7 mouse cellular contexts compared by ENCODE assay signal in the genomic region with DNA sequence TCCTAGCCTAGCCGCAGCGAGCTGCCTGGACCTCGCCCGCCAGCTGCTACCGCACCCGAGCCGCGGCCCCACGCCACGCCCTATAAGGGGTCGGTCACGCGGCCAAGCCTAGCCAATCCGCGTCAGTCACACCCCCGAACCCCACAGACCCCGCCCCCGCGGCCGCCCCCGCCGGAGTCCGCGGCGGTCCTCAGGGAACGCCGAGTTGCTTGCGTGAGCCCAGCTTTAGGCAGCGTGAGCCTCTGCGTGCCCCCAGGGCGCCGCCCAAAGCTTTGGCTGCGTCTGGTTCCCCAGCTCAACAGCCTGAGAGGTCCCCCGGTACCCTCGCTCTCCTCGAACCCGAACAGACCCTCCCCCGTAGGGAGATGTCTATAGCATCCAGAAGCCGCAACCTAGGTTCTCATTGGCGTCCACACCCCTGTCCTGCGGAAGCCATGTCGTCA. TPM values are rescaled to one million over a fixed set of nuclear protein-coding genes. Genes with fewer than 3 reads are reported as not detected.
A peak's percentile ranks its signal among the peaks of the same experiment; 100 is the strongest.
DNase-seq lines count a peak whose midpoint lies in the region; ATAC-seq and TF ChIP-seq lines count a peak whose summit lies in the region.

A gene (minus strand): TSS at position 38 of the 443 bp plus-strand sequence.

- 1% methylated on average over 42 of the region's 42 CpGs for WGBS in forebrain, embryonic 13.5 days
- WGBS in spleen, adult 2 months, result 2% methylated on average over 42 of the region's 42 CpGs

- H3K27ac ChIP-seq in forebrain, embryonic 13.5 days, result peak within 1 kb of the TSS; percentile 68
- H3K27ac ChIP-seq in spleen, adult 2 months (ENCODE audit: insufficient read depth, low read length), result no peak within 1 kb of the TSS

- H3K9me3 ChIP-seq in forebrain, embryonic 13.5 days (replicated peaks), result no peaks in the 10 kb centered on the region

- no peak for TF ChIP-seq CTCF in spleen, adult 2 months (IDR thresholded peaks at IDR 0.05; ENCODE audit: extremely low read depth, insufficient read depth, insufficient read length, insufficient replicate concordance)

- peak; percentile 94 for ATAC-seq in forebrain, embryonic 13.5 days
- peak; percentile 66 for ATAC-seq in megakaryocyte-erythroid progenitor cell, adult 5-6 weeks (replicated peaks; ENCODE audit: low FRiP score, low TSS enrichment, poor library complexity, severe bottlenecking)

- H3K36me3 ChIP-seq in forebrain, embryonic 13.5 days (ENCODE audit: poor library complexity, severe bottlenecking), result no peaks in the 10 kb centered on the region
- H3K36me3 ChIP-seq in spleen, adult 2 months (ENCODE audit: control insufficient read depth, insufficient read depth, low read length), result no peaks in the 10 kb centered on the region

- H3K4me3 ChIP-seq in forebrain, embryonic 13.5 days, result peak within 1 kb of the TSS; percentile 70
- peak within 1 kb of the TSS; percentile 46 for H3K4me3 ChIP-seq in spleen, adult 2 months (ENCODE audit: extremely low read depth, insufficient read depth, insufficient read length)

- H3K4me2 ChIP-seq in forebrain, embryonic 13.5 days, result peak within 1 kb of the TSS; percentile 98

- no peak for TF ChIP-seq POLR2A in spleen, adult 2 months (IDR thresholded peaks at IDR 0.05; ENCODE audit: low read depth, low read length)

- H3K4me1 ChIP-seq in forebrain, embryonic 13.5 days, result peaks cover 19% of the 10 kb centered on the region
- peaks cover 14% of the 10 kb centered on the region for H3K4me1 ChIP-seq in spleen, adult 2 months (ENCODE audit: control insufficient read depth, insufficient read depth, insufficient read length)

- peaks cover 22% of the 10 kb centered on the region for H3K27me3 ChIP-seq in forebrain, embryonic 13.5 days
- peaks cover 20% of the 10 kb centered on the region for H3K27me3 ChIP-seq in spleen, adult 2 months (ENCODE audit: control insufficient read depth, insufficient read depth, low read length)

- H3K9ac ChIP-seq in forebrain, embryonic 13.5 days, result peak within 1 kb of the TSS; percentile 76

- DNase-seq in ZHBTc4 (ENCODE audit: low read depth, low spot score), result peak; percentile 83
- DNase-seq in c-Kit-positive CD71-positive TER-119-positive erythroid progenitor cells, embryonic 14.5 days (ENCODE audit: low spot score), result peak; percentile 32
- DNase-seq in heart, postnatal 4 days, result peak; percentile 59
- DNase-seq in left cerebral cortex, adult 8-10 months (ENCODE audit: low spot score in 2 of 2), result peak; percentile 88 to 92
- peak in 1 of 2 experiments; percentile 27 for DNase-seq in spleen, adult 2 months (ENCODE audit: low read depth in 1 of 2, low spot score in 2 of 2)

RNA-seq across cellular contexts. Expression of the gene that starts here (rescaled TPM):
- 4.5 and 5.6 TPM in 2 replicates for polyA plus RNA-seq in forebrain, embryonic 13.5 days (2015; fragmentation: Nextera tagmentation; extraction: Ambion mirVana)
- total RNA-seq in heart, postnatal 4 days (2021), result under 1 TPM; 0.21 to 0.27 TPM
- 10 to 100 TPM; 72.0 to 83.7 (median 80.1) TPM for total RNA-seq in left cerebral cortex, adult 8-10 months (2022)
- not detected in 2 replicates for total RNA-seq in megakaryocyte-erythroid progenitor cell, adult 5-6 weeks (2014; fragmentation: Nextera tagmentation)
- not detected in 2 replicates for total RNA-seq in megakaryocyte-erythroid progenitor cell, adult 5-6 weeks (2017)
- polyA plus RNA-seq in spleen, adult 2 months (2012; rRNA removed), result 5.0 and 7.4 TPM in 2 replicates

Comparison
In these comparisons a context has a peak if more than half of its experiments do, and no peak if none do; other contexts are left out.
1. RNA of the gene that starts here (total RNA-seq): 72.0 to 83.7 TPM in left cerebral cortex, adult 8-10 months; 0.21 to 0.27 TPM in heart, postnatal 4 days and not detected in megakaryocyte-erythroid progenitor cell, adult 5-6 weeks; every median in the first group is over 10 times any median in the second.
2. Peak in DNase-seq in heart, postnatal 4 days; RNA of the gene not detected or under 1 TPM.
3. Peak in ATAC-seq in megakaryocyte-erythroid progenitor cell, adult 5-6 weeks; RNA of the gene not detected or under 1 TPM.